Mouse (Mus musculus): ENCODE results near the gene Gabarapl1.

GRCm38 (mm10) chr6:129535723-129536122, 2.8 kb downstream of the Gabarapl1 start:
- TF ChIP-seq CTCF (IDR thresholded peaks at IDR 0.05; ENCODE audit: control insufficient read depth, insufficient read depth, insufficient read length) (no peak), MAX (IDR thresholded peaks at IDR 0.05) (no peak), CEBPB (IDR thresholded peaks at IDR 0.05; ENCODE audit: low read depth) (no peak)
